Mouse (Mus musculus): ENCODE results near the gene Prrg2.
"Not testable (repeated sequence)": the region's sequence is repeated elsewhere in the genome, so short reads cannot be mapped to it uniquely, and the experiment has no call there.

The Prrg2 gene

GRCm38 (mm10) chr7:45035631-45036030, 26.8 kb downstream of the Prrg2 start:
- DNase-seq (ENCODE audit: low spot score in 2 of 2), result no peak

GRCm38 (mm10) chr7:45033722-45034359, 28.6 kb downstream of the Prrg2 start:
- DNase-seq (ENCODE audit: low spot score in 2 of 2), result no peak

- DNase-seq (ENCODE audit: low spot score in 2 of 2), result no peak
Measured at GRCm38 (mm10) chr7:45030857-45031256, 31.6 kb downstream of the Prrg2 start.

GRCm38 (mm10) chr7:45029995-45030394, 32.5 kb downstream of the Prrg2 start:
- DNase-seq (ENCODE audit: low spot score in 2 of 2), result no peak

GRCm38 (mm10) chr7:45028351-45028750, 34.1 kb downstream of the Prrg2 start:
- no peak for DNase-seq (ENCODE audit: low spot score in 2 of 2)

GRCm38 (mm10) chr7:45027761-45028160, 34.7 kb downstream of the Prrg2 start:
- DNase-seq (ENCODE audit: low spot score in 2 of 2), result no peak

GRCm38 (mm10) chr7:45026256-45026655, 36.2 kb downstream of the Prrg2 start:
- DNase-seq (ENCODE audit: low spot score in 2 of 2), result no peak

- no peak for DNase-seq (ENCODE audit: low spot score in 2 of 2)
Measured at GRCm38 (mm10) chr7:45025601-45026220, 36.8 kb downstream of the Prrg2 start.

- no peak for DNase-seq (ENCODE audit: low spot score in 2 of 2)
Measured at GRCm38 (mm10) chr7:45024281-45025248, 37.9 kb downstream of the Prrg2 start.

- not testable (repeated sequence) for DNase-seq (ENCODE audit: low spot score in 2 of 2)
Measured at GRCm38 (mm10) chr7:45023711-45024110, 38.8 kb downstream of the Prrg2 start.

GRCm38 (mm10) chr7:45020225-45020624, 42.3 kb downstream of the Prrg2 start:
- no peak for DNase-seq (ENCODE audit: low spot score in 2 of 2)

GRCm38 (mm10) chr7:45019031-45019571, 43.4 kb downstream of the Prrg2 start:
- DNase-seq (ENCODE audit: low spot score in 2 of 2), result no peak

- DNase-seq (ENCODE audit: low spot score in 2 of 2), result peak; percentile 58 to 78
Measured at GRCm38 (mm10) chr7:45017242-45018061, 45.0 kb downstream of the Prrg2 start, which contains the start of gene Rras. Rras (plus strand) TSS chr7:45017961.

- no peak for DNase-seq (ENCODE audit: low spot score in 2 of 2)
Measured at GRCm38 (mm10) chr7:45016761-45017160, 45.7 kb downstream of the Prrg2 start.

- peak; percentile 95 to 97 for DNase-seq (ENCODE audit: low spot score in 2 of 2)
Measured at GRCm38 (mm10) chr7:45015957-45016612, 46.4 kb downstream of the Prrg2 start, which contains the start of gene Scaf1. Scaf1 (minus strand) TSS chr7:45016363.

GRCm38 (mm10) chr7:45015344-45015956, 47.0 kb downstream of the Prrg2 start:
- no peak for DNase-seq (ENCODE audit: low spot score in 2 of 2)

- DNase-seq (ENCODE audit: low spot score in 2 of 2), result no peak
Measured at GRCm38 (mm10) chr7:45014096-45014451, 48.4 kb downstream of the Prrg2 start.

- no peak for DNase-seq (ENCODE audit: low spot score in 2 of 2)
Measured at GRCm38 (mm10) chr7:45013366-45014095, 48.9 kb downstream of the Prrg2 start.

GRCm38 (mm10) chr7:45012824-45013223, 49.7 kb downstream of the Prrg2 start:
- DNase-seq (ENCODE audit: low spot score in 2 of 2), result no peak
